Mouse (Mus musculus): ENCODE data around the gene Urb2. TPM values are rescaled to one million over a fixed set of nuclear protein-coding genes. Genes with fewer than 3 reads are reported as not detected.
"Not testable (repeated sequence)": the region's sequence is repeated elsewhere in the genome, so short reads cannot be mapped to it uniquely, and the experiment has no call there.

The Urb2 gene
- polyA plus RNA-seq, 2 experiments from 2014 or later: 4.4 to 5.7 TPM

DNA sequence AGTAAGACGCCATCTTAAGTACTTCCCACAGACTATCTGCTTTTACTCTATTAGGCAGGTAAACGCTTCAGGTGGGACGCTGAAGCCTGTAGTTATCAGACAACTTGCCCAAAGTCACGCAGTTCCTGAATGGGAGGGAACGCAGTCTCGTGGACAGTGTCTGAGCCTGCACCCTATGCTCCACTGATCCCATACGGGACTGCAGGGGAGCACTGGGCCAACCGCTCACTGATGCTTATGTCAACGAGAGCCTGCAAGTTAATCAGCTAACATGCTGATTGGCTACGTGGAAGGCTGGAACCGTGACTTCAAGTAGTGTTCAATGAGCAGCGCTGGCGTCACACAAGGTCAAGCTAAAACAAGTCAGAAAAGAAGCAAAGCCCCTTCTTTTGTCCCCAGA is 1.5 kb upstream of the Urb2 start:
- ATAC-seq: no peak

DNA sequence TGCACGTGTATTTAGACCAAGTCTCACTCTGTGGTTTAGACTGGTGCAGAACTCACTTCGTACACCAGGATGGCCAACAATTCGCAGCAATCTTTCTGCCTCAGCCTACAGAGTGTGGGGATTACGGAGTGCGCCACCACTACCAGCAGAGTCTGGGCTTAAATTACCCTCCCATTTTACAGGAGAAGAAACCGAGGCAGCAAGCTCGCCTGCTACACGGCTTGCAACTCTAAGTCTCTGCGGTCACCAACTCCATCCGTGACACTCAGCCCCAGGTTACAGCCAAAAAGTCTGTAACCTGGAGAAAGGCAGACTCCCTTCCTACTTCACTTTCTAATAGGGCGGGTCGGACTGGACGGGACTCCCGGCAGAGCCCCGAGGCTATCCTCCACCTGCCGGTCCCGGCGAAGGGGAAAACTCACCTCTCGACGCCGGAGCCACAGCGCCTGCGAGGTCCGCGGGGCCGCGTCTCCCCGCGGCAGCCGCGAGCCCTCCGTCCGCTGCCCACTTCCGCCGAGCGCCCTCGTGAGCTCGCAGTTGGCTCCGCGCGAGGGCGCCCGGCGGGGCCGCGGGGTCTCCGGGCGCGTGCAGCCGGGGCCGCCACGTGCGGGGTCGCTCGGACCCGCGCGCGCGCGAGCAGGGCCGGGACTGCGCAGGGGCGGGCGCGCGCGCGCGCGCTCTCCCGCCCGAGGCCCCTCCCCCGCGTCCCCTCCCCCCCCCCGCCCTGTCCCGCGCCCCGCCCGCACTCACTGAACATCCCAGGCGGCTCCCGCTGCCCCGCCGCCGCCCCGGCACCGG is 670 bp upstream of the Urb2 start:
- peak; percentile 49 for ATAC-seq

DNA sequence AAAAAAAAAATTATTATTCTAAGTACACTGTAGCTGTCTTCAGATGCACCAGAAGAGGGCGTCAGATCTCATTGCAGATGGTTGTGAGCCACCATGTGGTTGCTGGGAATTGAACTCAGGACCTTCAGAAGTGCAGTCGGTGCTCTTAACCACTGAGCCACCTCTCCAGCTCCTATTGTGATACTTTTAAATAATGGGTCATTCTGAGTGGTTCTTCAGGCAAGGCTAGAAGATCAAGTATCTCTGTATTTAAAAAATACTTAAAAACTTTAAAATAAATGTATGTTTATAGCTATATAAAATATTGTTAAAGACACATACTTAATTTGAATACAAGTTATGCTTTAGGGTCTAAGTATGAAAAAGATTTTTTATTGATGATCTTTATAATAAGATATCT is 5.0 kb downstream of the Urb2 start:
- not testable (repeated sequence) for ATAC-seq

DNA sequence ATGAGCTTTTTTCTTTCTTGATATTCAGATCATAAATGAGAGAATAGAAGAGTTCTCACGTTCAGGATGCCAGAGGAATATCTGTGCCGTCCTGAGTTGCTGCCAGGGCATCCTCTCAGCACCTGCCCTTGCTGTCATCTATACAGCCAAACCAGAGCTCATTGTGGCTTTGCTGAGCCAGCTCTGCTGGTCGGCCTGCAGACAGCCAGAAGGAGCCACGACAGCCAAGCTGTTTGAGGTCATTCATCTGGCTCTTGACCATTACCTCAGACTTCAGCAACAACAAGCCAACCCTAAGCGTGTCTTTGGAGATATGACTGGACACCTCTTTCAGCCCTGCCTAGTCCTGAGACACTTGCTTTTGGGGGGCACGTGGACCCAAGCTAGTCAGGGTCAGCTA is 6.5 kb downstream of the Urb2 start:
- no peak for ATAC-seq

DNA sequence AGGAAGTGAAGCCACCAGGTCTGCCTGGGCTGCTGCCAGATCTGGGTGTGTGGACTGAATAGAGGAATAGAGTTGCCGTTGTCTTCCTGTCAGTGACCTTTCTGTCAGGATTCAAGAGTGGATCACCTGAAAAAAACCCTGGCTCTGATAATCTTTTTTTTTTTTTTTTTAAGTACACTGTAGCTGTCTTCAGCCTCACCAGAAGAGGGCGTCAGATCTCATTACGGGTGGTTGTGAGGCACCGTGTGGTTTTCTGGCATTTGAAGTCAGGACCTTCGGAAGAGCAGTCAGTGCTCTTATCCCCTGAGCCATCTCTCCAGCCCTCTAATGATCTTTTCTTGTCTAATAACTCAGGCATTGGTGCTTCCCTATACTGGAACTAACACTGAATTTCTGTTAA is 12.1 kb downstream of the Urb2 start:
- ATAC-seq: no peak

DNA sequence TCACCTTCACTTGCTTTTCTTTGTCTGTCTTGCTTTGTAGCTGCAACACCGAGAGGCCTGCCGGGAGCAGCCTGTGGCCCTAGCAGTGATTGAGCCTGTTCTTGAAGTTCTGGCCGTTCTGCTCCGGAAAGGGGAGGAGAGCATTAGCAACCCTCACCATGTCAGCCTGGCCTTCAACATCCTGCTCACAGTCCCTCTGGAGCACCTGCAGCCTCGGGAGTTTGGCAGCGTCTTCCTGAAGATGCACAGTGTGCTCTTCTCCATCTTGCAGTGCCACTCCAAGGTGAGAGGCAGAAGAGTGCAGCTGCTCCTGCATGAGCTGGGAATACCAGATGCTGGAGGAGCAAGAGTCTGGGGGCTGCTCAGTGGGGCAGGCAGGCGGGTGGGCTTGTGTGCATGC is 16.8 kb downstream of the Urb2 start:
- no peak for ATAC-seq

DNA sequence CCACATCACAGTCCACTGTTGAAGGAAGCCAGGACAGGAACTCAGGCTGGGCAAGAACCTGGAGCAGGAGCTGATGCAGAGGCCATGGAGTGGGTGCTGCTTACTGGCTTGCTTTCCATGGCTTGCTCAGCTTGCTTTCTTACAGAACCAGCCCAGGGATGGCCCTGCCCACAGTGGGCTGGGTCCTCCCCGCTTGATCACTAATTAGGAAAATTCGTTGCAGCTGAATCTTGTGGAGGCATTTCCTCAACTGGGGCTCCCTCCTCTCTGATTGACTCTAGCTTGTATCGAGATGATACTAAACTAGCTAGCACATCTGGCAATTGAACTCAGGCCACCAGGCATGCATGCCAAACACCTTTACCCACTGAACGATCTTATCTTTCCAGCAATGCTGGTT is 18.0 kb downstream of the Urb2 start:
- no peak for ATAC-seq

DNA sequence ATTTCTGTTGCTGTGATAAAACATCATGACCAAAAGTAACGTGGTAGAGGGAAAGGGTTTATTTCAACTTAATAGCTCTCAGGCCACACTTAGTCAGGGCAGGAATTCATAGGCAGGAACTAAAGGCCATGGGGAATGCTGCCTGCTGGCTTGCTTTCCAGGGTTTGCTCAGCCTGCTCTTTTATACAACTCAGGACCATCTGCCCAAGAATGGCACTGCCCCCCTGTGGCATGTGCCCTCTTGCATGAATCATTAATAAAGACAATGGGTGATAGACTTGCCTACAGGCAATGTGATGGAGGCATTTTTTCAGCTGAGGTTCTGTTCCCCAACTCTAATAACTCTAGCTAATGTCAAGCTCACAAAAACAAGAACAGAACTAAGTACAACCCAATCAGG is 20.9 kb downstream of the Urb2 start:
- ATAC-seq: no peak

DNA sequence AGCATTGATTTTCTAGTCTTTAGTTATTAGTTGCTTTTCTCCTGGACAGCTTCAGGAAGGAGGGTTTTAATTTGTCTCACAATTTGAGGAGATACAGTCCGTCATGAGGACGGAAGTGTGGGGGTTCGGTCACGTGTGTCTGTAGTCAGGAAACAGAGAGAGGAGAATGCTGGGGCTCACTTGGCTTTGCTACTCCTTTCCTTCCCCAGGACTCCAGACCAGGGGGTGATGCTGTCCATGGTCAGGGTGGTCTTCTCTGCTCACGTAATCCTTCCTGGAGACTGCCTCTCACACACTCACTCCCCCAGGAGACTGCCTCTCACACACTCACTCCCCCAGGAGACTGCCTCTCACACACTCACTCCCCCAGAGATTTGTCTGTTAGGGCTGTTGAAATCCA is 23.1 kb downstream of the Urb2 start:
- ATAC-seq: no peak

DNA sequence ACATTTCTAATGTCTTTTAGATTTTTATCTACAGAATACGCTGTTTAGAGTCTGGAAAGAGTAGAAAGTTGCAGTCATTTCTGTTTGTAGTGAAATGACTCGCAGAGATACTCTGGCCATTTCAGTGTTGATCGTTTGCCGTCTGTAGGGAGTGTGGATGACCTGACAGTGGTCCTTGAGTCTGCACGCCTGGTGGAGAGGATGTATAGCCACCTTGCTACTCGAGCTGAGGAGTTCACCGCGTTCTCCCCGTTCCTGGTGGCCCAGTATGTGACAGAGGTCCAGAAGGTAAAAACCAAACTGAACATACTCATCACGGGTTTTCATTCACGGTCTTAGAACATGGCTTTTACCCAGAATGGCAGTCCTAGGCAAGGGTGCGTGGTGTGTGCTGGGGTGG is 23.6 kb downstream of the Urb2 start:
- ATAC-seq: no peak

DNA sequence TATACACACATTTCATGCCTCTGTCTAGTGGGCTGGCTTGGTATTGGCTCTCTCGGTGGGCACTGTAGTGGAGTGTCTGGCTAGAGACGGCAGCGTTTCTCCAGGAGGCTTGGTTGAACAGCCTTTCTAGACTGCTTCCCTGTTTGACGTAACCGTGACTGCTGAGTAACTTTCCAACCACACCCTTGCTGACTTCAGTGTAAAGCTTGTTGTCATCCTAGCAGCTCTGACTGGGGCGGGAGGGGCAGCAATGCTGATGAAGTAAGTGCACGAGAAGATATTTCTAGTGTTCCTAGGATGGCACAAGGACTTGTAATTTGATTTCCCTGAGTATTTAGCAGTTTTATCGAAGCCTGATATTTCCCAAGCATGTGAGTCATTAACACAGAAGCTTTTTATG is 24.5 kb downstream of the Urb2 start:
- ATAC-seq: no peak

DNA sequence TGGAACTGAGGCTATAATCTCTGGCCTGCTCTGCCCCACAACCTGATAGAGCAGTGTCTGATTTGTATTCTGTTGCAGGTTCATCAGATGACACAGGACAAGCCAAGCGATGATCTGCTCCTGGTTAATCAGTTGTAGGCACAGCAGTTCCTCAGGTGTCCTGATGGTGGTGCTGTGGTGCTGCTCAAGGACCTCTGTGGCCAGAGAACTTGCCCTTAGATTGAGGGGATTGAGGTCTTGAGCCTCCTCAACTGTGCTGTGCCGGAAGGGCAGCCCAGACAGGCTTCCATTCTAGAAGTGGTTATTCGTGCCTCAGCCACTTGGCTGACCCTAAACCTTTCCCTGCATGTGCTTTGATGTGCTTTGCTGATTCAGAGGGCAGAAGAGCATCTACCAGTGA is 30.8 kb downstream of the Urb2 start:
- ATAC-seq: peak; percentile 32

DNA sequence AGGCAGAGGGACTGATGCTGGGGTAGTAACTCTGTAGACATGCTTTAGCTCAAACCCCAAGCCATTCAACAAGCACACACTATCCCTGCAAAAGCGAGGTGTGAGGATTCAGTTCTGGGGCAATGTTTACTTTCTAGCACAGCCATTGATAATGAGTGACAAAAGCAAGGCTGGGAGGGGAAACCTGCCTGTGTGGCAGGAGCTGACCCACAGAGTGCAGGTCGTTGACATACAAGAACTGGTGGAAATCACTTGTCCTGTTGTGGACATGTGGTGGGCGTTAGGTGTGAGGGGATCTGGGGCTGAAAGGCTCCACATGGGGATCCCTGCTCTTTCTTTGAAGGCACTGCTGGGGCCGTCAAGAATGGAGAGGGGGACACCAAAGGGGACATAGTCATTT is 31.3 kb downstream of the Urb2 start:
- no peak for ATAC-seq

DNA sequence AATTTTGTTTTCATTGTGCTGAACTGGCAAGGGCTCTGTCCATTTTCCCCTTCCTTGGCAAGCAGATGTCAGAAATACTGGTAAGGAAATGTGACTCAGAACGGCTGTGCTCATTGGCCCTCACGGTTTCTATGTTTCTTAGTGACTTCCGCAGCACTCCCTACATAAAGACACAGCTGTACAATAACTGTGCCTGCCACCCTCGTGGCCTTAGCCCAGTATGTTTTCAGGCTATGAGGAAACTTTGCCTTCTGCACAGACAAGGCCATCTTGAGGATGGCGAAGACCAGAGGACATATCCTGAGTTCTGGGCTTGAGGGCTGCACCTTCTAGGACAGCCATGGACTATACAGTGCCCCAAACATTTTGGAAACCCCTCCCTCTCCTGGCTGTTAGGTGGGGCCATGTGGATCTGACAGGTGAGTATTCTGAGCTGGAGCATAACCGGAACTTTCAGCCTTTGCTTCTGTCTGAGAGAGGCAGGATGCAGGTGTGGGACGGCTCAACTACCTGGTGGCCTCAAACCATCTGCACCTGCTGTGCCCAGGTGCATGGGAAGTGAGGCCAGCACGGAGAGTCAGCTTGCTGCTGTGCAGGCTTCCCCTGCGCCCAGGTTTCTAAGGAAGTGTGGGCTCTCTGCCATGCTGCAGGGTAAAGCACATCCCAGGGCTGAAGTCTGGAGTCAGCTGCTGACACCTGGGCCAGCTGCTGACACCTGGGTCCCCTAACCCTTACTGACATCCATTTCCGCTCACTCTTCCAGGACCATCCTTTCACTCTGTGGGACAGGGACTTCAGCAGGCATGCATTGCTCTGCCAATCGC is 35.7 kb downstream of the Urb2 start:
- ATAC-seq: no peak

DNA sequence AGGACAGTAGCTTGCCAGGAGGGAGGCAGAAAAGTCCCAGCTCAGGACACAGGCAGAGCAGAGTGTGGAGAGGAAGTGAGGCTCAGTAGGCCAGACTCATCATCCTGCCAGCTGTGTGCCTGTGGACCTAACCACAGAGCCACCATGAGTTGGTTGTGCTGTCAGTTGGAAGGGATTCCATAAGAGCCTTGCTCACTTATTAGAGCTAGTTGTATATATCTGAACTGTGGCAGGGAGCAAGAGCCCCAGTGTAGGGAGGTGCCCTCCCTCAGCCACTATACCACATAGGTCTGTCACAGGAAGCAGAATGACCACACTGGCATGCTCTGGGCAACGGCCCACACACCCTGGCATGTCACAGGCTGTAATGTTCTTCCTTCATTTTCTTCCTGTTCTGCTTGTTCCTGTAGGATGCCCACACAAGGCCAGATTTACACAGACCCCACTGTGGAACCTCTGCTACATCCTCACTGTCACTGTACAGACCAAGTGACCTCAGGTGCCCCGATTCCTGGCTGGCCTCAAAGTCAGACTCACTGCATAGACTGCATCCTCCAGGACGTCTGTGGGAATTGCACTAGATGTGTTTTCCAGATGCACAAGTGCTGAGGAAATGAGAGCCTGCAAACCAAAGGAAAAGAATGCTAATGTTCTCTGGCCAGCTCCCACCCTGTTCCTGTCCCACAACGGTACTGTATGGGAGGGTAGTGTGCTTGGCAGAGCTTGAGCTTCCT is 45.2 kb downstream of the Urb2 start:
- peak; percentile 32 for ATAC-seq

DNA sequence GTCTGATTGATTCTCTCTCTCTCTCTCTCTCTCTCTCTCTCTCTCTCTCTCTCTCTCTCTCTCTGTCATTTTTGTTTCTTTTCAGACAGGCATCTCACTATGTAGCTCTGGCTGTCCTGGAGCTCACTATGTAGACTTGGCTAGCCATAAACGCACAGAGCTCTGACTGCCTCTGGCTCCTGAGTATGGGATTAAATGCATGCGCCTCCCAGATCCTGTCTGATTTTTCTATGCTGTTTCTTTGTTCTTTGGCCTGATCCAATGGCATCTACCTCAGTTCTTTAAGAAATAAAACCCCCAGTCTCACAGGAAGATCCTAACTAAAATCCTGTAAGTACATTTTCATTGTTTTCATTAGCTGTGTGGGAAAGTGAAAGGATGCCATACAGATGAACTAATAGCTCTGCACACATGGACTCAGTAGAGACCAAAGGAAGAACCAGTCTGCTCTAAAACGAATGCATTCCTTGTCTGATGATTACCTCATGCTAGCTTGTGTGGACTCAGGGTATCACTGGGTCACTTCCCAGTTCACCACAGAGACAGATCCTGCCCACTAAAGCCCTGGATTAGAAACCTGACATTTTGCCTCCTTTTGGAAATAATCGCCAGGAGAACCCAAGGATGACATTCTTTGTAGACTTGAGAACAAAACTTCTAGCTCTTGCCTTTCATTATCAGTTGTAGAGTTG is 45.9 kb downstream of the Urb2 start:
- ATAC-seq: no peak

DNA sequence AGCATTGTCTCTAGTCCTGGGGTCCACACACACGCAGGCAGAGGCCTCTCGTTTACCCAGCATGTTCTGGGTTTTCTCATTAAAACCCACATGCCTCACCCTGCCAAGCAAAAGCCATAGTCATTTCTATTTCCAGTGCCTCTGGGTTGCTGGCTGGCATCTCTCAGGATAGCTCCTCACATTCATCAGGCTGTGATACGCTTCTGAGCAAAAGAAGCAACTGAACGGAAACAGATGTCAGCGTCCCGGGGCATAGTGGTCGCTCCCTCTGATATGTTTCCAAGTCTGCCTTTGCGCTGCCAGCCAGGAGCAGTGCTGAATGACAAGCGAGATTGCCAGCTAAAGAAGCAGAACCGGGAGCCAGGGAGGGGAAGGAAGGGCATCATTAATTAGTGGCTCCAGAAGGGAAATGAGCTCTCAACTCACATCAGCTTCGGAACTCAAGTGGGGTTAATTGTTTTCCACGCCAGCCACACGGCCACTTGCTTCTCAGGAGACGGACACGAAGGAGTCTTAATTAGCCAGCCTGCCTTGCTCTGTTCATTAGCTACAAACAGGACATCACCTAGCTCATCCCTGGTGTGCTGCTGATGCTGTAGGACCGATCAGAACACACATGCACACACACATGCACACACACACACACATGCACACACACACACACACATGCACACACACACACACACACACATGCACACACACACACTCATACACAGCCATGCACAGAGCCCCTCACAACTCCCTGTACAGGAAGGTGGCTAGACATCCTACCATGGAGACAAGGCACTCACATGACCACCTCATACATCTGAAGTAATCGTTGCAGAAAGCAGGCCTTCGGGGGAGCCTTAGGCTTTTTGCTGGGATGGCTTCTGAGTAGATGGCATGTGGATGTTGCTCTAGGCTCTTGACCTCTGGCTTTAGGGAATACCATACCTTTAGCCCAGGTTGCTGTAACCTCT is 49.3 kb downstream of the Urb2 start:
- ATAC-seq: no peak

DNA sequence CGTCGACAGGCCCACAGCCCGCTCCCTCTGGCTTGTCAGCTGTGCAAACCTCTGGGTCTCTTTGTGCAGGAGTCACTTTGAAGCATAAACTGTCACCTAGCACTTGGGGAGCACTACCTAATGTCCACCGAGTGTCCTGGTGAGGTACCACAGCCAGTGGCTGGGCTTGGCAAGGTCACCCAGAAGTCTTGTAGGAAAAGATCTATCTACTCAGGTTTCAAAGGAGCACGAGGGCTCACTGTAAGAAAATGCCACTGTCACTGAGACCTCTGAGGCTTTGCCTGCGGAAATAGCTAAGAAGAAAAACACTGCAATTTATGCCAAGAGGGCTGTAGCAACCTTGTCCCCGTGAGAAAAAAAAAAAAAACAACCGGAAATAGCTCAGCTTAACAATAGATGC is 54.7 kb downstream of the Urb2 start:
- ATAC-seq: peak; percentile 63

DNA sequence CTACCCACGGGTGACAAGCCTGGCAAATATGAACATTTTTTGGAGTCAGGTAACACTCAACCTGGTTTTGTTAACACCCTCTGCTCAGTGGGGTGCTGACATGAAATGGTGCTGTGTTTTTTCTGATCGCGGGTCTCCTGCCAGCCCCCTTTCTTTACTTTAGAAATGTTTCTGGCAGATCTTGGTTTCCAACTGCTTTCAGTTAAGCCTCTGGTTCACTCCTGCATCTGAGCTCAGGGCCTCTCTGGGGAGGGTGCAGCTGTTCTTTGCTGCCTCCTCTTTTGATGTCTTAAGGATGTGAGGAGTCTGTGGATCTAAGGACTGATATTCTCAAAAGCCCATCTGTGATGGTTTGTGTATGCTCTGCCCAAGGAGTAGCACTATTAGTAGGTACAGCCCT is 55.1 kb downstream of the Urb2 start:
- ATAC-seq: no peak

DNA sequence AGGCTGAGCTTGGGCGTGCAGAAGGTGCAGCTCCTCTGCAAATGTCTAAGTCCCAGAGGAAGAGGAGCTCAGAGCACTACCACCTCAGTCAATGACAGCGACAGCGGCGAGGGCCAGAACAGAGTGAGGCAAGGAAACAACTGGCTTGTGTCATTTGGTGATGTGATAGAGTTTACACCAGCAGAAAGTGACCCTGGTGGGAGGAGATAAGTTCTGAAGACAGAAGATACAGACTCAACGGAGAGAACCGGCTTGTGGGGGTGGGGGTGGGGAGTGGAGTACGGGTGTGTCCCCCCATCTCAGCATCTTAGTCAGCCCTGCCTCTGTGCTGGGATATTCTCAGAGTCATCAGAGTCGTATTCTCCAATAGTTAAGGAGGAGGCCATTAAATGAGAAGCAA is 56.1 kb downstream of the Urb2 start:
- no peak for ATAC-seq

DNA sequence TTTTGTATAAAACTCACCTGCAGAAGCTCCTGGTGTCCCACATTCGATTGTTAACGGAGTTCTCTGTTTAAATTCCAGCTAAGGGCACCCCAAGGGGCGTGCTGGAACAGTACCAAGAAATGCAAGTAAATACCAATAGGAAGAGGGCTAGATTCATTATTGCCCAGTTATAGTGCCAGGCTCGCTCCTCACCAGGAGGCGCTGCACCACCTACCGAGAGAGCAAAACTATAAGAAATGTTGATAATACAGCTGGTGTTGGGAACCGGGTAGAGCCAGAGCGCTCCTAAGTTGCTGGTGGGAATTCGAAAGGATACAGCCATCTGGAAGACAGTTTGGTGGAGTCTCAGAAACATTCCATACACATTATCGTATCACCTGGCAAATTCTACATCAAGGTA is 56.7 kb downstream of the Urb2 start:
- no peak for ATAC-seq

DNA sequence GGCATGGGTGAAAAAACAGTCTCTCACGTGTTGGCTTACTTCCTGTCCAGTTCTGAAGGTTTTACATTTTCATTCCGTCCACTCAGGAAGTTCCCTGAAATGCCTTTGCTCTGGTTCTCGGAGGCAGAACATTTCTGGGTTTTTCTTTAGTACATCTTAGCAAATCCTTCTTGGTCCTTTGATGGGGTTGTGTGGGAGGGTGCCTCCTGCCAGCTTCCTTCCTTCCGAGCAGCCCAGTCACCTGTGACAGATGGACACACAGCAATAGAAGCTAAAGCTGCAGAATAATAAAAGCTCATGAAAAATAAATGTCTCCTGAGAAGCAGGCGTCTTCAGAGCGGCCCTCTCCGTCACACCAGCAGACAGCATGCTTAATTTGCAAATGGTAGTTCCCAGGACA is 57.7 kb downstream of the Urb2 start:
- ATAC-seq: no peak

All from activated CD4-positive, CD25-positive, alpha-beta regulatory T cell, adult 4 months (primary cell).